Mouse (Mus musculus) cerebellum, postnatal 10 days (tissue): Measurements from ENCODE around the gene Gm20517.

Source experiments
- DNase-seq, 2 experiments: peaks; one replicate each; pipeline ENCODE4 v3.0.0; 2021; ENCODE audit warnings: mixed read lengths in 2 of 2

Gm20517 gene

DNA sequence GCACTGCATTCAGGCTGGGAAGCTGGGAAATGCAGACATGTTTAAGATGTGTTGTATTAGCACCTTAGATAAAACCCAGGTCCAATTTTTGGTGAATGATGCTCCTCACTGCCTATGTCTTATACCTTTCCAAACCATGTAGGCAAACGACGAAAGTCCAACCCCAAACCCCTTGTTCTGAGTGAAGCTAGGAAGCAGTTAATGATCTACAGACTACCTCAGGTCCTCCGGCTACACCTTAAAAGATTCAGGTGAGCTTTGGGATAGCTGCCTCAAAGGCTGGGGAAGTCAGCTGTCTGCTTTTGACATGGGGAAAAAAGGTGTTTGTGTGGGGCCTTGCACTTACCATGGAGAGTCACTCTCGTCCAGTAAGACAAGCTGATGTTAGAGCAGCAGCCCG lies 67.3 kb downstream of the Gm20517 start:
- no peak for DNase-seq

DNA sequence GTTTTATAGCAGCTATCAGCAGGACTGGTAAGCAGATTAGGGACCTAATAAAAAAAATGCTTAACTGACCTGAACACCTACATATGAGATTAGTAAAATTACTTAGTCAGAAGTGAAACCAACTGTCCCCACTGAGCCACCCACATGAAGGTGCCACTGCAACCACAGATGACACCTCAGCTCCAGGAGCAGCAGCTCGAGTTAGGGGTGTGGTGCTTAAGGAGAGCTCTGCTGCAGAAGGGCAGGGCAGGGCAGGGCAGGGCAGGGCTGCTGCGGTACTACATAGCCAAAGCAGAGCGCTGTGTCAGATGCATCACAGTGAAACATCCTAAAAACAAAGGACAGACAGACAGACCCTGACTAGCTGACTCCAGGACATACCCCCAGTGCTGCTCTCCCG lies 71.4 kb downstream of the Gm20517 start:
- no peak for DNase-seq

DNA sequence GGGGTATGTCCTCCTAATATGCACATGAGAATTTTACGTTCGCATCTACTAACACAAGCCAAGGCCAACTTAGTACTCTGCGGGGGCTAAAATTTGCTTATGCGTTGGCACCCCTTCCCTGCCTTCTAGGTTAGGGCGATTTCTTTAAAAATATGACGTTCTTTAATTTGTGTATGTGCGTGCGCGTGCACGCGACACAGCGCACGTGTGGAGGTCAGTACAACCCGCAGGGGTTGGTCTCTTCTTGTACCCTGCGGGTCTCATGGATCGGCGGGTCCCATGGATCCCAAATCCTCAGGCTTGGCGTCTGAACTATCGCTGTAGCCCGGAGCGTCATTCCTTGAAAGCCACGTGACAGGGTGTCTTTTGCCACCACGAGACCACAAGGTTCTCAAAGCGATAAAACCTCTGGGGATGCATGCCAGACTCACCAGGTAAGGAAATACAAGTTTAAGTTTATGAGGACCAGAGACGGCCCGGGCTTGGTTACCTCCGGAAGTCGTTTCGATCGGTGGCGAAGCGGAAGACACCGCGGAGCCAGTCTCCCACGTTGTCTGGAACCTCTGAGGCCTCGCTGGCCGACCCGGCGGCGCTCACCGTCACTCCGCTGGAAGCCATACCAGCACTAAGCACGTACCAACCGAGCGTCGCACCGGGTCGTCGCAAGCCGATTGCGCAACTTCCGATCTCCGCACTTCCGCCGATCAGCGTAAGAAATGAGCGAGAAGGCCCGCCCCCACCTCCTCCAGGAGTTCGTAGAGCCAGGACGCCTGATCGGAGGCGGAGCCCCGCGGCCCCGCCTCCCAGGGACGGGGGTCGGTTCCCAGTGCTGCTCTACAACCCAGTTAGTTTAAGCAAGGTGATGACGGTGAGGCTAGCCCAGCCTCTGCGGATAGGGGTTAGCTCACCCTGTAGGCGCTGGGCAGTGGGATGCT lies 76.3 kb downstream of the Gm20517 start:
- peak; percentile 97 to 98 for DNase-seq

DNA sequence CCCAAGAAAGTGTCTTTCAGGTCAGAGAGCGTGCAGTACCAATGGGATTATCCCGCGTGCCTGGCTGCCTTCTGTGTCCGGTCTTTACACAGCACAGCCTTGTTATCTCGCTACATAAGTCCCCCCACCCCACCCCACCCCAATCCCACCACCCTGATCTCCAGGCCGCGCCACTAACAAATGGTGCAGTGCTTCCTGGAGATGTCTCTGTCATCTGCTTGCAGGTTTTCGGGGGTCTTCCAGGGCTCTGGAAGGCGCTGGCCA lies 76.9 kb downstream of the Gm20517 start, which contains the start of gene Tomm6:
Gene Tomm6 (minus strand): TSS at position 43 of the 264 bp plus-strand sequence.
- no peak for DNase-seq

DNA sequence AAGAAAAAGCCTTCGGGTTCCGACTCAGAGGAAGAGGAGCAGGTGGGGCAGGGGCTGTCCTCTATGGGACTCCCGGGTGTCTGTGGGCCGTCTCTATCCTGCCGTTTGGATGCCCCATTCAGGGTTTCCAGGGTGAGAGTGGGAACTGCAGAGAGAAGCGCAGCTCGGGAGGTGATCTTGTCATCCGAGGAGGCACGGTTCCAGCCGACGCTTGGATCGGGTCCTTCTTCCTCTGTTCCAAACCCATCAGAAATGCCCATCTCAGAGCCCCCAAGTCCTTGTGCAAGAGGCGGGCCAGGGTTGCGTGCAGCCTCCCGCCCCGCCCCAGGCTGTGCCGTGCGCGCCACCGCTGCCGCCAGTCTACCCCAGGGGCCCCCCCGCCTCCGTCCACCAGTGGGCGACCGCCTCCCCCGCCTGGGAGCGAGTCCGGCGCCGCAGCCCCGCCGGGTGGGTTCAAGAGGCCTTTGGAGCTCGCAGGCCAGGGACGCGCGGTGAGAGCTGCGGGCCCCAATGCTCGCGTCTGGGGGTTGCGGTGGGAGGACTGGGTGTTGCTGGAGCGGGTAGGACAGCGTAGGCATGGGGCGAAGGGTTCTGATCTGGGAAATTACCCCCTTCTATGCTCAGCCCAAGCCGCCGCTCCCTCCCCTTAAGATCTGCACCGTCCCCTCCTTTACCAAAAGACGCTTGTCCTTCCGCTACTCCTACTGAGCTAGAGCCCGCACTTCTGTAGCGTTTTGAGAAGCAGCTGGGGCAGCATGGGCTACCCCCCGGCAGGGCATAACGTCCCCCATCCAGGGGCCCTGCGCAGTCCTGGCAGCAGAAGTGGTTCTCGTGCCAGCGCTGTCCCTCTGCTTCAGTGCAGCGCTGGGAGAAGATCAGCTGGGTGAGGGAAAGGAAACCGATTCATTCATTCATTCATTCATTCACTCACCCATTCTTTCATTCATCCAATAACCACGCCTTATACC lies 77.5 kb downstream of the Gm20517 start, which contains the start of gene Frs3:
Gene Frs3 (plus strand): TSS at position 423 of the 968 bp plus-strand sequence.
- peak; percentile 87 to 89 for DNase-seq

DNA sequence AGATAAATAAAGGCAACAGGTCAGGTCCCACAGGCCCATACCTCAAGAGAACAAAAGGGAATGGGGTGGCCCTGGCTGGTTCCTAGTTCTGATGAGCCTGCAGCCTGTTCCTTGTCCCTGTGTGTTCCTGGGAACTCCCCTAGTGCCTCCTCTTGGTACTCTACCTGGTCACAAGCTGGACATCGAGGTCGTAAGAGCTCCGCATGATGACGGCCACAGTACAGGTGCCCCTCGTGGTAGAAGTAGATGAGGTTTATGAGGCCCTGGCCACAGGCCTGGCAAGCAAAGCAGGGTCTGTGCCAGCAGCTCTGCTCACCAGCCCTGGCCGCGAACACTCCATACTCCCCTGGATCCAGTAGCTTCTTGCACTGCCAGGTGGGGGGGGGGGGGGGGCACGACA lies 78.5 kb downstream of the Gm20517 start:
- DNase-seq, result peak; percentile 28 to 34

DNA sequence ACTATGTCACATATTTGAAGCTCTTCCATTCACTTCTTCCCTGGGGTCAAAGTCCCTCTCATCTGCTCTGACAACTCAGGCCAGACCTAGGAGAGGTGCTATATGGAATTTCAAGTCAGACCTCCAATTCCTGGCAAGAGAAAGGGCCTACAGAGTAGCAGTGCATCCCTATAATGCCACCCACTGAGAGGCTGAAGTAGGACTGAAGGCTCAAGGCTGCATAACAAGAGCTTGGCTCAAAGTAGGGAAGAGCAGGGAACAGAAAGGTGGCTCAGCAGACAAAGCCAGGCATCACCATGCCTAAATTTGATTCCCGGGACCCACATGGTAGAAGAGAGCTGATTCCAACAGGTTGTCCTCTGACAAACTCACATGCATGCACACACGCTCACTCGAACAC lies 80.3 kb downstream of the Gm20517 start:
- no peak for DNase-seq

DNA sequence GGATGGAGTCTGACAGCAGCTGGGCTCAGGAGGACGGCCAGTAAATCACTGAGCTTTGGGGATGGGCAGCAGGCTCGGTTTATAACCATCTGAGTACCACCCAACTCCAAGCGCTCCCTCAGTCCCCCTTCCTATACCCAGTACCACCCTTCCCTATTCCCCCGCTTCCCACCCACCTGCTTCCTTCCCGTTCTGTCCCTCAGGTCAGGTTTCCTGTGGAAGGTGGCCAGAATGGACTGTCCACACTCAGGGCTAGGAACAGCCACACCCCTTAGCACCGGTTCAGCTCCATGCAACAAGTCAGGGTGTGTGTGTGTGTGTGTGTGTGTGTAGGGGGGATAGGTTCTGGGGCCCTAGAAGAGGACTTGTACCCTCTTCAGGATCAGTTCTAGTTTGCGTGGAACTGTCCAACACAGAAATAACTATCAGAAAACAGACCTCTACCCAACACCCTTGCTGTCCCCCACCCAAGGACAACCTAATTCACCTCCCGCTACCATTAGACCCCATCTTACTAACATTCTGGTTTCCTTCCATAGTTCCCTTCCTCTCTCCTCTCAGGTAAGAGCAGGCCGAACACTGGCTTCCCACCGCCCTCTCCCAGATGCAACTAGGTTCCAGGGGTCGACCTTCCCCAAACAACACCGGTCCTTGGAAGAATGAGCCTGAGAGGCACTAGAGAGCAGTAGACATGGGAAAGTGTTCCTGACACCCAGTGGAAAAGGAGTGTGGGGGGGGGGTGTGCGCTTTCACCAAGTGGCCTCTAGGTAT lies 82.5 kb downstream of the Gm20517 start:
- no peak for DNase-seq

DNA sequence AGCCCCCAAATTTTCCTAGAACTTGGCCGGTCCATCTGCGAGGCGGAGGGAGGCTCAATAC lies 82.9 kb downstream of the Gm20517 start, which contains the start of gene Gm21981:
Gene Gm21981 (minus strand): TSS at position 14 of the 61 bp plus-strand sequence.
- no peak for DNase-seq

DNA sequence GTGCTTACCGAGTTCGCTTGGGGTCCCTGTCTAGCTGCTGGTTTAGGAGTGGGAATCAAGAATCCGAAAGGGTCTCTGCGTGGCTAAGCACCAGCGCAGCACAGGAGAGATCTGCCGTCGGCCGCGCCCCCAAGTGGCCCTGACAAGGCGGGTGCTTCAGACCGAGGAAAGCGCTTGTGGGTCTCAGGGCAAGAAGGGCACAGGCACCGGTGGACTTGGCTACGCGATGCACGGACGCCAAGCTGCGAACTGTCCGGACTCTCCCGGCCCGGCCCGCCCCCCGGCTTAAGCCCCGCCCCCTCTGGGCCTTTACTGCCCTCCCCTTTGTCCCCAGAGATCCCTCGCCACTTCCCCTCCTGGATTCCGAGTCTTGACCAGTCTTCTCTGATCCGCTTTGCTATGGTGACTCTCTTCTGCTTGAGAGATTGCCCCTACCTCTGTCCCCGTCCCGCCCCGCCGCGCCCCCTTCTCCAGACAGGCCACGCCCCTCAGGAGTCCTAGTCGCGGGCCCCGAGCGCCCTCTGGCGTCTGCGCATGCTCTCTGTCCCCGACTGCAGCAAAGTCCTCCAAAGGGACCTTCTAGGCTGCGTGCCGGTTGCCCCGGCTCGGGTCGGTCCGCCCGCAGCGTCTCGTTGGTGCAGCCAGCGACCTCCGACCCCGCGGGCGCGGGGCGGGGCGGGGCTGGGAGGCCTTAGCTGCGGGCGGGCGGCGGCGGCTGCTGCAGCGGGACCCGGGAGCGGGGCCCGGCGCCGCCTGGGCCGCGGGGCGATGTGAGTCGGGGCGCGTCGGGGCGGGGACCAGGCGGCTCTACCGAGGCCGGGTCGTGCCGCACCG lies 83.3 kb downstream of the Gm20517 start, which contains the start of gene Prickle4:
Gene Prickle4 (minus strand): TSS at position 234 of the 834 bp plus-strand sequence.
- DNase-seq, result peak; percentile 99

DNA sequence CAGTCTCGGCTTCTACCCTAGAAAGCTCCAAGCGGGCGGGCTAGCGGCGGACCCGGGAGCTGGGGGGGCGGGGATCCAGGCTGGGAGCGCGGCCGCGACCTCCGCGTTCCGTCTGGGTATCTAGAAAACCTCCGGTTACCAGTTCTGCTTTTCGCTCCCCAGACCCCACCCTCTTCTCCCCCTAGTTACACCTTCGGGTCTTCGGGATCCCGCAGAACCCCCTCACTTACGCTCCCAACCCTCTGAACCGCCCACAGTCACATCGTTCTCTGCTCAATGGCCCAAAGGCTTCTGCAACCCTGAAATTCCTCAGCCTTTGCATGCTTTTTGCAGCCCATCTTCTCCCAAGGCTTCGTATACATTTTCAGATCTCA lies 83.9 kb downstream of the Gm20517 start:
- no peak for DNase-seq

DNA sequence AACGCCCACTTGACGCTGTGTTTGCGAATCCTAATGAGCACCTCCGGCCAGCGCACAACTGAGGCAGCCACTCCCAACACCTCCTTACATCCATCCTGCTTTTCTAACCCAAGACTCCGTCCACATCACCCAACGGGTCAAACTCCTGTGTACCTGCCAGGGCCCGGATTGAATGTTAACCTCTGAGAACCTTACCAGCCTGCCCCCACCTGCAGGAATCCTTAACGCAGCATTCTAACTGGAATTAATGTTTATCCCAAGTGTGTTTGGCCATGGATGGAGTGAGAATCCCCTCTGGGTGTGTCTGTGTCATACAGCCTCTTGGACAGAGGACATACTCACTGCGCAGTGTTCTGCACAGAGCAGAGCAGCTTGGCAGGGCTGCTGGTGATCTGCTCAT lies 86.8 kb downstream of the Gm20517 start:
- no peak for DNase-seq

DNA sequence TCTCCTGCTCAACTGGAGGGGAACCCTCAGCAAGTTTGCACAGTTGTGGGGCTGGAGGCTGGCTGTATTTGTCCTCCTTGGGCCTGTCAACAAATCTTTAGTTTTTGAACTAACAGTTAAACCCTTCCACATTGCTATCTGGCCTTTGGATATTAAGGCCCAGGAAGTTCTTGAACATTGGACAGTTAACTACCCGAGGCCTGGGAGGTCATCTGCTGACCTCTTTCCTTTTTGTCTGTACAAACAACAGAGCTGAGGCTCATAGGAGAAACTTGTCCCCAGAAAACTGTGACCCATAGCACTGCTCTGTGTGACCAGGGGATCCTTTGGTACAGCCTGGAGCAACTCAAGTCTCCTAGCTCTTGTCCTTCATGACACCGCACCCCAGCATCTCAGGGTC lies 87.7 kb downstream of the Gm20517 start:
- DNase-seq, result no peak

DNA sequence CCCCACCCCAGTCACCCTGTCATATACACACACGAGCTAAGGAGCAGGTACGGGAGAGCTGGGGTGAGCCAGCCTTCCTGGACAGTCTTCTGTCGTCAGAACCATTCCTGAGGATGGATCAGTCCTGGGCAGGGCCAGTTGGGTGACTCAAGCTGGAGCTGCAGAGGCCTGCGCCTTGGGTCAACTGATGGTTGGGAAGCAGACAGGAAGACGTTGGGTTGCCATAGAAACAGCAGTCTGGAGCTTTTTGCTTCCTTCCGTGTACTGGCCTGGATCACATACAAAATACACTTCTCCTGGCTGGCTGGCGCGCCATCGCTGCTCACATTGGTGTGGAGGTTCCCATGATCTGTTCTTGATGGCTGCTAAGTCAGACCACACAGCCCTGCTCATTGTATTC lies 90.4 kb downstream of the Gm20517 start:
- DNase-seq, result no peak

DNA sequence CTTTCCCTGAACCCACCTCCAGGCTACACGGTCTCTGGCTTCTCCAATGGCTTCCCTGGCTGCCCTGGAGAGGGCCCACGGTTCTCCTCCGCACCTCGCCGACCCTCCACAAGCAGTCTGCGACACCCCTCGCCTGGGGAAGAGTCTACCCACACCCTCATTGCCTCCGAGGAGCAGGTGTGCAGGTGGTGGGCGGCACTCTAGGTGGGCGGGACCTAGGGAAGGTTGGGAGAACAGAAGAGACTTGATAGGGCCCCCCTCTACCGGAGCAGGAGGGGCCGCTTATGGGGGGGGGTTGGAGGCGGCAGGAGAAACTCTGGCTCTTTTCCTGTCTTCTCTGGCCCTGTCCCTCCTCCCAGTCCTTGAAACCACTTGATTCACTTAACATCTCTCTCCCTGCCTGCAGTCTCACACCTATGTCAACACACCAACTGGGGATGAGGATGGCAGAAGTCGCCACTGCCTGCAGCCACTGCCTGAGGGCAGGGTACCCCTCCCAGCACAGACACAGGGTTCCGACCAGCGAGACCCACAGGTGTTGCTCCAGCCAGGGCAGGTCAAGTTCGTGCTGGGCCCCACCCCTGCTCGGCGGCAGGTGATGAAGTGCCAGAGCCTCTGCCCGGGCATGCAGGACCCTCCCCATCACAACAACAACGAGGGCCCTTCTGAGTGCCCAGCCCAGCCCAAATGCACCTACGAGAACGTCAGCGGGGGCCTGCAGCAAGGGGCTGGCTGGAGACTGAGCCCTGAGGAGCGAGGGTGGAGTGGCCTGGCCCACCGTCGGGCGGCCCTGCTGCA lies 91.4 kb downstream of the Gm20517 start:
- DNase-seq, result no peak

DNA sequence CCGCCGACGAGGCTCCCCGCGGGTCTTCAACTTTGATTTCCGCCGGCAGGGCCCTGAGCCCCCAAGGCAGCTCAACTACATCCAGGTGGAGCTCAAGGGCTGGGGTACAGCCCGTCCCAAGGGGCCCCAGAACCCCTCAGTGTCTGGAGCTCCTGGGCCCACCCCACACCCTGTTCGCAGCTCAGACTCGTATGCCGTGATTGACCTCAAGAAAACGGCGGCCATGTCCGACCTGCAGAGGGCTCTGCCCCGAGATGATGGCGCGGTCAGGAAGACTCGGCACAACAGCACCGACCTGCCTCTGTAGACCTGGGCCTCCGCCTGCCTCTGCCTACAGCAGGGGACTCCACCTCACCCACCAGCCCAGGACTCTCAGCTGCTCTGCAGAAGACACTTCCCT lies 92.2 kb downstream of the Gm20517 start:
- DNase-seq, result no peak

DNA sequence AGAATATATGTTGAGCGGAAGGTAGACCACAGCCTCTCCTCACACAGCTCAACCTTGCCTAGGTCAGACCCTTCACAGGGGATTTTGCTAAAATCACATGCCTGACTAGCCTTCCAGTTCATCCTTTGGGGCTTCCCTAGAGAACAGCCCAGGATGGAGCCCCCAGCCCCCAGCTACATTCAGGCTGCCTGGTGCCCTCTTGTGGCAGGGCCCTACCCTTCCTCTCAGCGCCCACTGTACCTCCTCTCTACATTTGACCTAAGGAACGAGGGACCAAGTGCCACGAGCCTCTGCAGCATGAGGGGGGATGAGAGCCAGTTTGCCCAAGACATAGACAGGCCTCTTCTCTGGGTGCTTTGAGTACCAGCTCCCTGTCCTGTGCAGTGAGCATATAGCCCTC lies 93.3 kb downstream of the Gm20517 start:
- DNase-seq, result no peak

DNA sequence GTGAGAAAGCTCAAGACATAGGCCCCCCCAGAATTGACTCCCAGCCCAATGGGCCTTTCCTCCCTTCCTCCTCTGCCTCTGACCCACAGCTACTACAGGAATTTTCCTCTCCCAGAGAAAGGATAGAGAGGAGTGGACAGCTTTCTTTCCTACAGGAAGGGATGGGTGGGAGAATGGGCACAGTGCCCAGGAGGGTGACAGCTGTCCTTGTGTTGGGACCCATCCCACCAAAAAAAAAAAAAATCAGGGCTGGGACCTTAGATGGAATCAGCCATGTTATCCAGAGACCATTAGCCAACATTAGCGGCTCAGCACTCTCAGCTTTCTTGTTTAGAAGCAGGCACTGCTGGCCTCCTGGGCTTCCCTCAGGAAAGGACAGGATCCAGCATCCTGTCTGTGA lies 94.8 kb downstream of the Gm20517 start:
- DNase-seq, result peak; percentile 52 to 64

DNA sequence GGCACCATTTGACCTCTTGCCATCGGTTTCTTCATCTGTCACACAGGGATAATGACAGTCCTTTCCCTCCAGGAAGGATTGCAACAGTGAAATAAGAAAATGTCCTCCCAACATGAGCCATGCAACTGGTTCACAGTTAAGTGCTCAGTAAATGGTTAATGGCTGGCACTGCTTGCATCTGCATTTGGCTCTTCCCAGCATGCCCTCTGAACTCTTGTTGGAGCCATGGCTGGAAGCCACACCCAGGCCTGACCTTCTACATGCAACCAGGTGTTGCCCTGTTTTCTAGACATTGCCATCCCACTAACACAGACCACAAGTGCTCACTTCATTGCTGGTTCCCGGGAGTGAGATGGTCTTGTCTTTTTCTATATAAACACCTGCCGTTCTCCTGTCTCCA lies 96.6 kb downstream of the Gm20517 start:
- no peak for DNase-seq

DNA sequence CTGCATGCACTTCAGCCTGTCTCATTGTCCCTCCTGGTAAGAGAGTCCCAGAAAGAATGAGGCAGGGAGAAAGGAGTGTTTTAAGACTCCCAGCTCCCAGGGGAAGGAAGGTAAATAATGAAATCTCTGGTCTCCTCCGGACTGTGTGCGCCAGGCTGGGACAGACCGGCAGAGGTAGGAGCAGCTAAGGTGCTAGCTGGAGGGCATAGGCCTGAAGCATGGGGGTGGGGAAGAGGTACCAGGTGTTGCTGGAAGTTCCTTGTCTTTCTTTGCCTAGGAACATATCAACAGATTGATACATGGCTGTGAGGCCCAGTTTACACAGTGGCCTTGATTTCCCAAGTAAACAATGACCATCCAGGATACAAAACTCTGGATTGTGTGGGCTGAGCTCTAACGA lies 97.6 kb downstream of the Gm20517 start:
- no peak for DNase-seq

DNA sequence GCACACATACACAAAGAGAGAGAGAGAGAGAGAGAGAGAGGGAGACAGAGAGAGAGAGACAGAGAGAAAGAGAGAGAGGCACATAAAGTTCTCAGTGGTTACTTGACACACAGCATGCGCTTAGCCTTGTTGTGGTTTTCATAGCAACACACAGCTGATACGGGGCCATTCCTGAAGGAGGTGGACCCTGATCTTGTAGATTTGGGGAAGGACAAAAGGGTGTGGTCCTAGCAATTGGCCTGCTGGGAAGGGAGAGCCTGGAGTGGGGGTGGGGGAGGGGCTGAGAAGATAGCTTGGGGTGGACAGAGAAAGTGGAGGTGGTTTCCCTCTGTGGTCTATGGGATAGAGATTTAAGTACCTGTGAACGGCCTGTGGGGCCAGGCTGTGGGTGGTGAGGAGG lies 98.6 kb downstream of the Gm20517 start:
- no peak for DNase-seq

DNA sequence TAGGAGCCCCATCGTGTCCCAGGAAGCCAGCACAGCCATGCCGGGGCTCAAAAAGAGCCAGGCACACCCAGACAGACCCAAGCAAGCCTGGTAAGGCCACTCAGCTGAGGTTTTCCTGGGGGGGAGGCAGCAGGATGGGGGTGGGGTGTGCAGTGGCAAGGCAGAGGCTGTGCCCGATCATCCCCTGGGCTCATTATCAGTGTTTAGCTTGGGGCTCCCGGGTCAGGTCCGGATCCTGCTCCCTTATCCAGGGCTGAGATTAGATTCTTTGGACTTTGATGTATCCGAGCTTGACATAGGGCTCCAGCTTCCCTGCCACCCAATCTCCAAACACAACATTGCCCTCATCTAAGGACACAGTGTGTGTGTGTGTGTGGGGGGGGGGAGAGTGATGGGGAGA lies 100.5 kb downstream of the Gm20517 start:
- no peak for DNase-seq
